Mouse (Mus musculus) lung, adult 18-20 months (tissue): ENCODE data around the gene Slco2a1.

Experiments used
- DNase-seq, 2 experiments: peaks; one replicate each; pipeline ENCODE4 v3.0.0; 2022; ENCODE audit warnings: mixed read lengths in 2 of 2

Slco2a1 gene

GRCm38 (mm10) chr9:102988462-102988861, at the start of gene Slco2a1:
Gene Slco2a1, plus strand, starts transcription at chr9:102988712.
- DNase-seq = no peak

GRCm38 (mm10) chr9:102942221-102942620, 46.3 kb upstream of the Slco2a1 start:
- no peak for DNase-seq

- DNase-seq = peak in 1 of 2 experiments; percentile 22
Observed at GRCm38 (mm10) chr9:102944891-102945290, 43.6 kb upstream of the Slco2a1 start.

- no peak for DNase-seq
Observed at GRCm38 (mm10) chr9:102946469-102947015, 42.0 kb upstream of the Slco2a1 start.

- no peak for DNase-seq
Observed at GRCm38 (mm10) chr9:102948706-102949105, 39.8 kb upstream of the Slco2a1 start.

- DNase-seq = no peak
Observed at GRCm38 (mm10) chr9:102951091-102951994, 37.2 kb upstream of the Slco2a1 start.

- no peak for DNase-seq
Observed at GRCm38 (mm10) chr9:102955866-102956265, 32.6 kb upstream of the Slco2a1 start.

- no peak for DNase-seq
Observed at GRCm38 (mm10) chr9:102958703-102959102, 29.8 kb upstream of the Slco2a1 start.

GRCm38 (mm10) chr9:102961356-102962092, 27.0 kb upstream of the Slco2a1 start:
- DNase-seq = no peak

- DNase-seq = no peak
Observed at GRCm38 (mm10) chr9:102962093-102962788, 26.3 kb upstream of the Slco2a1 start.

GRCm38 (mm10) chr9:102963321-102963720, 25.2 kb upstream of the Slco2a1 start:
- DNase-seq = no peak

- no peak for DNase-seq
Observed at GRCm38 (mm10) chr9:102964644-102965043, 23.9 kb upstream of the Slco2a1 start.

GRCm38 (mm10) chr9:102972393-102973050, 16.0 kb upstream of the Slco2a1 start:
- no peak for DNase-seq

- DNase-seq = no peak
Observed at GRCm38 (mm10) chr9:102975887-102976286, 12.6 kb upstream of the Slco2a1 start.

GRCm38 (mm10) chr9:102977090-102977489, 11.4 kb upstream of the Slco2a1 start:
- no peak for DNase-seq

GRCm38 (mm10) chr9:102977791-102978492, 10.6 kb upstream of the Slco2a1 start:
- peak; percentile 21 to 32 for DNase-seq

- DNase-seq = no peak
Observed at GRCm38 (mm10) chr9:102979011-102979700, 9.4 kb upstream of the Slco2a1 start.

GRCm38 (mm10) chr9:102979956-102980355, 8.6 kb upstream of the Slco2a1 start:
- no peak for DNase-seq

GRCm38 (mm10) chr9:102980420-102980819, 8.1 kb upstream of the Slco2a1 start:
- no peak for DNase-seq

GRCm38 (mm10) chr9:102981791-102982190, 6.7 kb upstream of the Slco2a1 start:
- DNase-seq = no peak

GRCm38 (mm10) chr9:102982376-102982775, 6.1 kb upstream of the Slco2a1 start:
- no peak for DNase-seq
